Mouse (Mus musculus): ENCODE results near the gene Kazn.

Gene Kazn

DNA sequence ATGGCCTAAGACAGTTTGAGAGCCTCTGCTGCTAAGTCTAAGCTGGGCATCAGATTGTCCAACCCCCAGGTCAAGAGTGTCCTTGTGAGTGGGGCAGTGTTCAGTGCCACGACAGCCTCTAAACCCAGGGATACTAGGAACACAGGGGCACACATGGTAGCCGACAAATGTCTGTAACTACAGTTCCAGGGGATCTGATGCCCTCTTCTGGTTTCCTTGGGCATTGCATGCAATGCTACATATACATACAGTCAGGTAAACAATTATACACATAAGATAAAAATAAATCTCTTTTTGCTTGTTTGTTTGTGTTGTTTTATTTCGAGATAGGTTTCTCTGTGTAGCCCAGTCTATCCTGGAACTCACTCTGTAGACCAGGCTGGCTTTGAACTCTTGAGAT lies 53.0 kb downstream of the Kazn start:
- DNase-seq: no peak

DNA sequence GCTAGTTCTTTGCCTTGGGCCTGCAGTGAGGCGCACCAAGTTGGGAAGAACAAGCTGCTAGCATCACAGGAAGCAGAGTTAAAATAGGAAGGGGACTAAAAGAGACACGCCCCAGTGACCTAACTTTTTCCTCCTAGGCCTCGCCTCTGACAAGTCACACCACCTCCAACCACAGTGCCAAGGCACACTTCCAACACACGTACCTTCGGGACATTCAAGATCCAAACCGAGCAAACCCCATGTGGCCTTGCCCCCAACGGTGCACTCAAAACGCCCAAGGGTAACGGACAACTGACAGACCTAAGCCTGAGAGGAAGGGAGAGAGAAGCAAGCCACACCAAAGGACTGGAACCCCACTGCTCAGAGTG lies 53.7 kb downstream of the Kazn start:
- no peak for DNase-seq

DNA sequence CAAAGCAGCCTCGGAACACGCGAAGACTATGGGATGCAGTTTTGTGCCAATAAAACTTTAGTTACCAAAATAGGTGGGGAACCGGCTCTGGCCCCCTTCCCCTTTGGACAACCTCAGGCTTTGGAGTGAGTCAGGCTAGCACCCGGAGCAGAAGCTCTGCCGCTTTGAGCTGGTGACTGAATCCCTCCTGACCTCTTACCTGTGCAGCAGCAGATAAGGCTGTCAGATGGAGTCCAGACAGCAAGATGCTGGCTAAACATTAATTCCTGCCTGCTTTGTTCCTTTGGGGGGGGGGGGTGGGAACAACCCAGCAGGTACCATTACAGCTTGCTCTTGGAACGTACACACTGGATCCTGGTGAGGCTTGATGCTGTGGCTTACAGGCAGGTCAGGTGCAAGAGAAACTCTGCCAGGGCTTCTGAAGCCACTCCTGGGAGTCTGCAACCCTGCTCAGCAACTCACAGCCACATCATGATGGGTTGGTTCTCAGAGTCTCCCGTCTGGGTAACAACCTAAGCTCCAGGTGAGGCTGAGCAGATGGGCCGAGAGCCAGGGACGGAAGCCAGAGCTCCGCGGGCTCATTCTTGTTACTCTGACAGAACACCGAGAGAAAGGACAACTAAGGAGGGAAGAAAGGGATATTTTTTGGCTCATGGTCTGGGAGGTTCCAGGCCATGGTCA lies 54.2 kb downstream of the Kazn start:
- DNase-seq: no peak

DNA sequence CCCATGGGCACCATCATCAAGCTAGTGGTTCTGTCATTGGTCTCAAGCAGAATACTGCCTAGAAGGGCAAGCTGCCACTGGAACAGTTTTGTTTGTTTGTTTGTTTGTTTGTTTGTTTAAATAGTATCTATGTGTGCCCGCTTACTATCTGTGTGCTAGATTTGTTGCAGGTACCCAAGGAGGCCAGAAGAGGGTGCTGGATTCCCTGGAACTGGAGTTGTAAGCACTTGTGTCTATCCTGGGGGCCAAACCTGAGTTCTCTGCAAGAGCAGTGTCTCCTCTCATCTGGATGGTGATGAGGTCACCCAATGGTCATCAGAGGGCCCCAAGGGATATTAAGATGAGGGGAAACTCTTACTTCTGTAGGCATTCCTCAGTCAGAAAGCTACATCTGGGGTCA lies 55.6 kb downstream of the Kazn start:
- no peak for DNase-seq

DNA sequence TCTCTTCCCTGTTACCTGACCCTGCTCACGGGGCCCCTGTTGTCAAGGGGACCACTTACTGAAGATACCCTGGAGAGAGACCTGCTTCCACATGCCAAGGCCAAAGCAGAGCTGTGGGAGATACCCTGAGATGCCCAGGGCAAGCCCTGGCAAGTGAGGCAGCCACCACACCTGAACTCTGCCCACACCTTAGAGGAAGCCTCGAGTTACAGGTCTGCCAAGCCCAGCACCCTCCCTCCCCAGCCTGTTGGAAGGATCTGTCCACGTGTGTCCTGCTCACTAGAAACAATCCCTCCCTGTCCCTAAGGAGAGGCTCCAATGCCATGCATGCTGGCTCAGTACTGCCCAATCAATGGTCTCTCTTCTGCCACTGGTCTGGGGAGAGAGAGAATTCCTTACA lies 56.2 kb downstream of the Kazn start:
- no peak for DNase-seq

DNA sequence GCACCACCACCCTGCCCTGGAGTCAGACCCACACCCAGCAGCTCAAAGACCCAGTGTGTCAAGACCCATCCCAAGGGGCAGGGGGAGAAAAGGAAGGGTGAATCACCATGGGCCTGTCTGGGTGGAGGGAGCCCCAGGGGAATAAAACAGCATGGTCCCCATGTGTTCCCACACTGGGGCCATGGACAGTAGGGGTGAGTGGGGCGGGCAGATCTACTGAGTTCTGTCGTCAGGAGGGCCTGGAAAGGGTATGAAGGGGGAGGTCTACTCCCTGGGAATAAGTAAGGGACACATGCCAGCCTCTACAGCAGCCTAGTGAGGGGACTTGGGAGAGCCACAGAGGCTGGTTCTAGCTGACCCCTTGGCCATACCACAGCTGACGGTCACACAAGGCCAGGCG lies 57.6 kb downstream of the Kazn start:
- DNase-seq: no peak

DNA sequence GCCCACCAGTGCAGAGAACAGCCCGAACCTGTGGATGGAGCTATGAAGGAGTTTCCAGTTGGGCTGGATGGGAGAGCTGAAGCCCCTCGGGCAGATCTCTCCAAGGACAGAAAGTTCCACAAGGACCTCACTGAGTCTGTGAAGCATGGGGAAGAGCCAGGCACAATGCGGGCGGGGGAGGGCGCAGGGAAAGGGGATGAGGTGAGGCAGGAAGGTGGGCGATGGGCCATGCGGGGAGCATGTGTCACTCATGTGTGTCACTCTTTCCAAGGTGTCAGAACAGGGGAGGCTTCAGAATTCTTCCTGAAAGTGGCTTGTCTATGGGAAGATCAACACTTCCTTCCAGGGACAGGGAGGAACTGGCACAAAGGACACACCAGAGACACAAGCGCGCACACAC lies 58.3 kb downstream of the Kazn start:
- DNase-seq: no peak

DNA sequence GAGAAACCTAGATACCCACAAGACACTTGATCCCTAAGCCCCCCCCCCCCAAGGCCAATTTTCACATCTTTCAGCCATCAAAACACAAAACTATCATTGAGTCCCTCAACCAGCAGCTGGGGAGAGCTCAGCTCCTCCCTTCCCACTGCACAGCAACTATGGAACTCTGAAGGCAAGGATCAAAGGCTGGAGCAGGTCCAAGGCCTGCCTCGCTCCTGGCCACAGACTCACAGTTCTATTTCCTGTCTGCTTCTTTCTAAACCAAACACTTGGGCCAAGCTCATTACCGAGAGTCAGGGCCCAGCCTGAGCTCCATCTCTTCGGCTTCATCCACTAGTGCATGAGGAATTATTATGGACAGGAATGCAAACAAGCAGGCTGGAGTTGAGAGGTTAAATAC lies 58.9 kb downstream of the Kazn start:
- DNase-seq: peak; percentile 26

DNA sequence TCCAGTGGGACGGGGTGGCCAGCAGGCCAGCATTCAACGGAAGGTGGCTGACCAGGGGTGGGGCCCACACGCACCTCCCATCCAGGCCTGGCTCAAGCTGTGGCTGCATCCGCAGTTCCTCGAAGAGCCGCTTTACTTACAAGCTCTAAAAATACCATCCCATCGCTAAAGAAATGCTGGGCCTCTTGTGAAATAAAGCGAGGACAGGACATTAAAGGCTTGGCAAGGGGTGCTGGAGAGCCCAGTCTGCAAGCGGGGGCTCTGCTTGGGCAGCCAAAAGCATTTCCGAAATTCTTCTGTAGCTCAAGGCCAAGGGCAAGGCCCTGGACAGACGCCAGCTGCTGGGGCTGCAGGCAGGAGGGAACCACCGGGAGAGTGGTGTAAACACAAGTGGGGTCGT lies 59.7 kb downstream of the Kazn start:
- DNase-seq: peak; percentile 30

DNA sequence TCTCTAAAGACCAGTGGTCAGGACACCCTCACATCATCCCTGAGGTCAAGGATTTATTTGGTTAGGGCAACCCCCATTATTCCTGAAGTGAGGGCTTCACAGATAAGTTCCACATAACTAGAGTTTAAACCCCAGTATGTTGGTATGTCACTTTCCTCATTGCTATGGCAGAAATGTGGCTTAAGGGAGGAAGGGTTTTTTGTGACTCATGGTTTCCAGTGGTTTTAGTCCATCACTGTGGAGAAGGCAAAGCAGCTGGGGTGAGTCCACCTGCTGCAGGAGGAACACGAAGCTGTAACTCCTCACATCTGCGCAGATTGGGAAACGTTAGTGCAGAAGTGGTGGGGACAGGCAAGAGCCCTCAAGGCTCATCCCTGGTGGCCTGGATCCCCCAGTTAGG lies 62.5 kb downstream of the Kazn start:
- DNase-seq: no peak

DNA sequence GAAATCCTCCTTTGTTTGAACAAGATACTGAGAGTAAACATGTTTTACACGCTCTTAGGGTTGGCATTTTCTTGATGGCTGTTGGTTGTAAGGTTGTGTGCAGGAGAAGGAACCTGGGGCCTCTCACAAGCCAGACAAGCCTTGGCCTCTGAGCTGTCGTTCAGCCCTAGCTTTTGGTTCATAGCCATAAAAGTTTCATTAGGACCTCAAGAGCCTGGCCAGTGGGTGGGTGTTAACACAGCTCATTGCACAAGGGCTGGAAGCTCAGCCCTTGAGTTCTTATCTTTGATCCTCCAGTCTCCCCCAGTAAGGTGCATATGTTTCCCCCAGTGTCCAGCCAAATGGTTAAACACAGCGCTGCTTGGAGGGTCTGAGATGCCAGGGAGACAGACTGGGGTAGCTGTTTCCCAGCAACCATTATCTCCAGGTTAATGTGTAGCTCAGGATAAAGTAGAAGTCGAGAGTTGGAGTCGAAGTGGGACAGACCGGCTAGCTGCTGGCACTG lies 65.2 kb downstream of the Kazn start:
- no peak for DNase-seq

DNA sequence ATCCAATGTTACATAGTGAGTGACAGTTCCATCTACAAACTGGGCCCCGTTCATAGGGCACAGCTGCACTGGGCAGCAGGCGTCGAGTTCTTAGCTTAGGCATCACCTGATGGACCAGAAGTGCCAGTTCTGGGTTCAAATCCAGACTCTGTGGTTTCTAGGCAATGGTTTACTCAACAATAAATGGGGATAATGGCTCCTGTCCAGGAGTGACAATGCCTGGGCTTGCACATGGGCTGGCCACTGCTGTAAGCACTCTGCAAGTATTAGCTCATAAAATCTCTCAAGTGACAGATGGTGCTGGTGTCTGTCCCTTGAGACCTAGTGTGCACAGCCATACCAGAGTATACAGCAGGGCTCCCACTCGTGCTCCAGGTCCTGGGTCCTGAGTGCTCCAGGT lies 66.3 kb downstream of the Kazn start:
- no peak for DNase-seq

DNA sequence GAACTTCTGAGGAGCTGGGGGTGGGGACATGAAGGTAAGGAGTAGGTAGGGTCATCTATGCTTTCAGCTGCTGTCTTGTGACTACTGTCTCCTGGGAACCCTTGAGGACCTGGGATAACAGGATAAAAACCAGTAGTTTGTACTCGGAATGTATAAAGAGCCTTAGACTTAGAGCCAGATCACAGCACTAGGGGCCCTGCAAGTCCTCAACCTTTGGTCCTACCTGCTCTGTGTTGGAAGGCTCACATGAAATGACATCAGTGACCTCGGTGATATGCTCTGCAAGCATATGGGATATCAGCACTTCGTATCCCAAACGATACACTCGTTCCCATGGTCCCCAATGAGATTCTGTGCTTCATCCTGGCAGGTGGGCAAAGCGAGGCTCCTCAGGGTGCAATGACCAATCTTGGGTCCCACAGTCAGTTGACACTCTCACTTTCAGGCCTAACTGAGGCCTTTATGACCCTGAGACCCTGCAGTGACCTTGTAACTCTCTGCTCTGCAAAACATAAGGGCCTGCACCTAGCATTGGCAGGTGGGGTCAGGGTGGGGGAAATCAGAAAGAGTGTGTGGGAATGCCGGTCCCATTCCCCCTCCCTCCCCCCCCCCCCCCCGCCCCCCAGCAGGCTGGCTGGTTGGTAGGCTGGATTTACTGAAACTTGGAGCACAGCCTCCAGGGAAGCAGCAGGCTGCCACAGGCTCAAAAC lies 67.3 kb downstream of the Kazn start:
- DNase-seq: no peak

DNA sequence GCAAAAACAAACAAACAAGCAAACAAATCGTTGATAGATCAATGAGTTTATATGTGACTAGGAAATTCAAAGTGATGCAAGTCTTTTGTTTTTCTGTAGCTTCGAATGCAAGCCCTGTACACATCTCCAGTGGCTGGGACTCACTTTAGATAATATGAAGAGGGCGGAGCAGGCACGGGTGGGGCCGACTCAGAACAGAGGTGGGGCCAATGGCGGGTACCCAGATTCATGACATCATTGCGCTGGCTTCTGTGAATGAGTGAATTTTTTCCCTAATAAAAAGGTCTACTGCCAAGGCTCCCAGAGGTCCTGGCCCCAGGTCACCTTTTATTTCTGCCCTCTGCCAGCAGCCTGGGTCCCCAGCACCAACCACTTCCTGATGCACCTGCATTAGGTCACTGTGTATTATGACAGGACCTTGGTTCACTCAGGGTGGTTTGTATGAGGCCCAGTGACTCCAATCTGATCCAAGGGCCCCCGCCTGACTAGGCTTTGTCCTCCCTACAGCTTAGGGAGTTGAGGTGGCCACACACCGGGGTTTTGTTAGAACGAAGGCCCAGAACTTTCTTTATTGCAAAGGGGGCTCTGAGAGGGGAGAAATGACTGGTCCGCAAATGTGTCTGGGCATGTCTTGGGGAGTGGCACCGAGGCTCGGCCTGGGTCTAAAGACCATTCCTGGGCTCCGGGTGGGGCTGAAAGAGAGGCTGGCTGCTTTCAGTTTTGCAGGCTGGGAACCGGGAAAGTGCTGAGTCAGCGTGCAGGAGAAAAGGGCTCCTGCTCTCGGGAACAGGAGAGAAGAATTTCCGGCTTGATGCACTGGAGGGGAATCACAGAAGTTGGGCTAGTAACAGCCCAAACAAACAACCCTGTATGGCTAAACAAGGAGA lies 68.1 kb downstream of the Kazn start:
- DNase-seq: peak; percentile 35

DNA sequence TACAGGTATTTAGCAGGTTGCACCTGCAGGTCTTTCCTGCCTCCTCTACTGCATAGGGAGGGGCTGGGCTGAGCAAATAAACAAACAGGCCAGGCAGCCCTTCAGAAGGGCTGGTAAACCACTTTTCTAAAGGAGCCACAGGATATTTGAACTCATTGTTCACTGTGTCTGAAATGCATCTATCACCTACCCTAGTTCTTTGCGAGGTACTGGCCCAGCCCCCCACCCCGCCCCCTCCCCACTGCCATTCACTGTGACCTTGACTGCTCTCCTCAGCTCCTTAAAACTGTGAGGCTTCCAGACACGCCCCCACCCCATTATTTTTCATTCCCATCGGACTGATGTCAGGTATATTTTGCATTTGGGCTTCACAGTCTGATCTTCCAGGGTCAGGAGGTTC lies 69.6 kb downstream of the Kazn start:
- DNase-seq: no peak

DNA sequence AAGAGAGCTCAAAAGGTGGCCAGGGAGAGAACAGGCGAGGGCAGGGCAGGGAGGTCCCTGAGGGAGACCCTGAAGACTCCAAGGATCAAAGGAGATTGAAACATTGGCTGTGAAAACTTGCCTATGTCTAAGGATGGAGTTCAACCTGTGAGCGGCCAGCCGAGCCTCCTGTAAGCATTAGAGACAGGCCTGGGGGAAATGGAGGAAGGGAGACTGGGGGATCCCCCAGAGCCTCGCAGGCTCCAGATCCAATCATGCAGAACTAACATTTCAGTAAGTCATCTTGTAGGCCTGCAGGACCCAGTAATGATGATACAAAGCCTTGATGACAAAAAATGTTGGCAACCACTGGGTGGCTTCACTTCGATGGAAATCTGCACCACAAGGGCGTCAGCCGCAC lies 70.8 kb downstream of the Kazn start:
- no peak for DNase-seq

DNA sequence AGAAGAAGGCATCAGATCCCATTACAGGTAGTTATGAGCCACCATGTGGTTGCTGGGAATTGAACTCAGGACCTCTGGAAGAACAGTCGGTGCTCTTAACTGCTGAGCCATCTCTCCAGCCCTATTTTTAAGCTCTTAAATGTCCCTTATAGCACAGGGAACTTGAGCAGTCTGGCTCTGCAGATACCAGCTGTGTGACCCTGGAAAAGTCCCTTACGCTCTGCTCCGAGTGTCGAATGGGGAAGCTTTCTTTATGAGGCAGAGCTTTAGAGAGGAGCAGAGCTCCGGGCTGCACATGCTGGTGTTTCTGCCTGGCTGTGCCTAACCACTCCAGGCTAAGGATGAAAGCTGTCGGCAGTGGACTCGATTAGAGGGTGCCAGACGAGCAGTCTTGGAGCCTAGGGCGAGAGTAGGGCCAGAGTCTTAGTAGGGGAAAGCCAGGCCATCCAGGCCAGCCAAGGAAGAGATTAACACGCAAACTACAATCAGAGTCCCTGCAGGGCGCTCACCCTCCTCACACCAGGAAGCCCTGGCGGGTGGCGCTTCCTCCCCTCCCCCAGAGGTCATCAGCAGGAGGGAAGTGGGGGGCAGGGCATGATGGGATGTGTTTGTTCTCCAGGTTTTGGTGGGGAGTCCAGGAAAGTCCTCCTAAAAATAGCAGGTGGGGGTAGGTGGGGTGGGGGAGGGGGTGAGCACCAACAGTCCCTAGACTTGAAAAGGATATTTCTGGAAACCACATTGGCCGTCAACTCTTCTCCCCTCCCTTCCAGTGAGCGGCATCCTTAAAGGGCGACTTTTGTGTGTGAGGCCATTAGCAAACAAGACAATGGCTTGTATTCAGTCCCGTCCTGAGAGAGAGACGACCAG lies 73.1 kb downstream of the Kazn start:
- DNase-seq: peak; percentile 67

DNA sequence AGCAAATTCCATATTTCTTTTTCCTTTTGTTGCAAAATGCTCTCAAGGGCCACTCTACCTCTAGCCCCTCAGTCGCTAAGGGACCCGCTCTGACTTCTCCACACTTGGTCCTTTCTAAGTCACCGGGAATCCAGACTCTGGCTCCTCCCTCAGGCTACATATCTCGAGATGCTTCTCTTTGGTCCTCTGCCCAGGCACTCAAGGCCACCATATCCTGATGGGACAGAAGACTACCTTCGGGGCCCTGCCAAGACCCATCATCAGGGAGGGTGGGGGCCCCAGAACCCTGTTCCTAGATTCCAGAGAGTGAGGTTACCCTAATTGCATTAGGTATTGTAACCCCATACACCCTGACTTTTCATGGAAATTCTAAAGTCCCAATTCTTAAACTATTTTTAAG lies 73.8 kb downstream of the Kazn start:
- DNase-seq: no peak

DNA sequence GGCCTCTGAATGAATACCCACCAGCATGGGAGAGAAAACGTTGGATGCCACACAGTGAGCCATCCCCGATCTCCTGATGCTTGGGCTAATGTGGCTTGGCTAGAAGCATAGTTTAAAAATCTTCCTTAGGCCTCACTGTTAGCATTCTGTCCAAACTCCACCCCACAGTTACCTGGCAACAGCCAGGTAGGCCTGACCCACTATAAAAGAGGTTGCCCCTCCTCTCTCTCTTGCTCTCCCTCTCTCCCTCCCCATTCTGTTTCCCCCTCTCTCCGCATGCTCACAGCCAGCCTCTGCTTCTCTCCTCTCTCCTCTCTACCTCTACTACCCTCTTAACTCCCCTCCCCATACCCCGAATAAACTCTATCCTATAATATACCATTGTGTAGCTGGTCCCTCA lies 74.8 kb downstream of the Kazn start:
- no peak for DNase-seq

DNA sequence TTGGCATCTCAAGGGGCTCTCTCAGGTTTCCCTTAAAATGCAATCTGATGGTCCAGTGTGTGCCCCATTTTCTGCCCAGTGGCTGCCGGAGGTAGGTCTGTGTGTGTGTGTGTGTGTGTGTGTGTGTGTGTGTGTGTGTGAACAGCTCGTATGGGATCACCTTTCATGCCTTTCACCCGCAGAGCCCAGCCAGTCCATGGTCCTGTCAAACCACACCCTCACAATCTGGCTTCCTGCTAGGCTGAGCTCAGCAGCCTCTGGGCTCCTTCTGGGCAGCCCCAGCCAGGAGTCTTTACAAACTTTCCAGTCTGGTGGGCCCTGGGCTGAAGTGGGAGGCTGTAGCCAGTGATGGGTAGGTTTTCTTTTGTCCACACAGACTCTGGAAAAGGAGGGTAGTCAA lies 75.3 kb downstream of the Kazn start:
- no peak for DNase-seq

DNA sequence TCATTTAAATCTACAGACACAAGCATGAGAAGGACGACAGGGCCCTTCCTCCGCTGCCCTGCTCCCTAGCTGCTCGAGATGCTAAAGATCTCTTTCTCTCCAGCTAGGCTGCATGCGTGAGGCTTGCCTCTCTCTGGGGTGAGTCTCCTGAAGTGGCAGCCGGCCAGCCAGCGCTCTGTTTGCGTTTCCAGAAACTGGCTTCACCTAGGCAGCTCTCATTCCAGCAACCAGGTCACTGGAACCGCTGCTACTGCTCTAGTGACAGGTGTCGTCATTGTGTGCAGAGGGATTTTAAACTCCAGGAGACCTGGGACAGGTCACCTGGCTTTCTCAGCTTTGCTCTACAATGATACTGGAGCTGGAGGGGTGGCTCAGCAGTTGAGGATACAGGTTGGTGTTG lies 76.5 kb downstream of the Kazn start:
- peak; percentile 23 for DNase-seq

DNA sequence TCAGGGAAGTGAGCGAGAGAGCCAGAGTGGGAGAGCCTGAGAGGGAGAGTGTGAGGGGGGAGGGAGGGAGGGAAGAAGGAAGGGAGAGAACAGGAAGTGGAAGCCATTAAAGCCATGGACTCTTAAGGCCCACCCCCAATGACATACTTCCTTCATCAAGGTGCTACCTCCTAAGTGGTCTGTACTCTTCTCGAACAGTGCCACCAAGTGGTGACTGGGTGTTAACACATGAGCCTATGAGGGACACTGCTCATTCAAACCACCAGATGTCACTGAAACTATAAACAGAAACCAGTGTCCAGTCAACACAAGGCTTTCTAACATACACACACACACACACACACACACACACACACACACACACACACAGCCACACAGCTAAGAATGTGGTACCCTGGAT lies 77.1 kb downstream of the Kazn start:
- DNase-seq: no peak

DNA sequence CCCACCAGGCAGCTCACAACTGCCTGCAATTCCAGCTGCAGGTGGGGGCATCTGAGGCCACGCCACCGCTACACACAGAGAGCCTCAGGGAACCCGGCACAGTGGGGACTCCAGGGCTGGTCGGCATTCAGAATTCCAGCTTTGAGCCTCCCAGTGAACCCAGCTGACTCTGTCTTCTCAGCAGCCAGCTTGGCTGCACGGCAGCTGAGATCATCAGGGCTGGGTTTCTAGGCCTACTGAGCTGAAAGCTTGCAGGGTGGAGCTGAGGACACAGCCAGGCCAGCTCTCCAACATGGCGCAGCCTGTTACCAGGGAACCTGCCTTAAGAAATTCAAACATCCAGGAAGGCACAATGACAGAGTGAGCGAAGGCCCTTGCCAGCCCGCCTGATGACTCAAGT lies 79.2 kb downstream of the Kazn start:
- no peak for DNase-seq

All from liver (tissue).